Mouse (Mus musculus) activated CD4-positive, CD25-positive, alpha-beta regulatory T cell, adult 4 months (primary cell): ENCODE data around the gene Slc9a7. TPM values are rescaled to one million over a fixed set of nuclear protein-coding genes. Genes with fewer than 3 reads are reported as not detected.

Source experiments
- ATAC-seq: one replicate; pipeline ENCODE4 v1.8.0; 2017
- polyA plus RNA-seq, 2 experiments: library from polyadenylated mRNA; unstranded; fragments of 100-300 nt; shearing (Covaris generic); gene quantifications; one replicate each; pipeline ENCODE4 v1.2.1; 2017

The Slc9a7 gene
- polyA plus RNA-seq, 2 experiments from 2014 or later: 5.7 to 8.8 TPM

DNA sequence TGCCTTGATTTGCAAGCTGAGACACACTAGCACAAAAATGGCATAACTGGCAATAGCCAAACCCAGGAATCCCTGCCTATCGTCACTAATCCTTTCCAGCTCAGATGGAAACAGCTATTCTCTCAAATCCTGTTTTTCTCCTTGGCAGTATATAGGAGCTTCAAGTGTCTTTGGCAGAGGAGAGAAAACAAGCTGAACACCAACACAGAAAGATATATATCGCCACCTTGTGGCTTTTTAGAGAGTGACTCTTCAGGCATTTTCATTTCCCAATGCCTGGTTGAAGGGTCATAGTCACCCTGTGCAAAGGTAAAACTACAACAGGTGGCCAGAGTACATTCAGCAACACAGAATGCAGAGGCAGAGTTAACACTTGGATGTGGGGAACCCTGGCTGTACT lies 134.1 kb downstream of the Slc9a7 start:
- ATAC-seq: no peak

DNA sequence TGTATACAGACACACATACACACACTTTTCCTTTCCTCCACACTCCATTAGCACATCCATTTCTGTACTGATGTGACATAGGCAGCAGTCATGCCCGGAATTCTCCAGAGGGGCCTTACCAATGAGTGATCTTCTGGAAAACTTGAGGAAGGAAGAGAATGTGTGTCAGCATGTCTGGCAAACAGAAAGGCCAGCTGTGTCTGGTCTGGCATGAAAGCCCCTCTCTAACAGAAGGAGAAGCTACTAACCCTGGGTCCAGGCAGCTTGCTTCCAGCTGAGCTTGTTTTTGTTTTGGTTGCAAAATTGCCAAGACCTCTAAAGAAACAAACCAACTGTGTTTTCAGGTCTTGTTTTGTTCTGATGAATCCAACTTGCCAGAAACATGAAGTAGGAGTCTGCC lies 162.1 kb downstream of the Slc9a7 start:
- no peak for ATAC-seq

GRCm38 (mm10) chrX:20128951-20129350 lies 162.7 kb downstream of the Slc9a7 start:
- ATAC-seq: no peak

- no peak for ATAC-seq
These were observed 166.1 kb downstream of the Slc9a7 start for GRCm38 (mm10) chrX:20125481-20125880.

GRCm38 (mm10) chrX:20117717-20118116 lies 173.9 kb downstream of the Slc9a7 start:
- ATAC-seq: no peak

DNA sequence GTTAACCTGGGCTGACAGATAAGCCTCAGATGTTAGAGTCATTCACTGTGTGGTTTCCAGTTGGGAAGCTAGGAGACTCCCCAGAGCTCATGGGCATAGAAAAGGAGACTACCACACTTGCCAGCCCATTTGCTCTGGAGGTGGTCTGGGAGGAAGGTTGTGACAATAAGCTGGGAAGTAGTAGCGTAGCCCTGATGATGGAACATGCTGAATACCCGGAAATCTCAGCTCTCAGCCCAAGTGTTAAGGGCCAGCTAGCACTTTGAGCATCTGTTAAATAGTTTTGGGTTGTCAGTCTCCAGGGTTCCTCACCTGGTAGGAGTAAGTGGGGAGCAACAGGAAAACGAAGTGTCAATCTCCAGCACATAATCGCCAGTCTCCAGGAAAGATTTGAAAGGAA lies 221.4 kb downstream of the Slc9a7 start:
- no peak for ATAC-seq

GRCm38 (mm10) chrX:20066636-20067035 lies 225.0 kb downstream of the Slc9a7 start:
- ATAC-seq: no peak

DNA sequence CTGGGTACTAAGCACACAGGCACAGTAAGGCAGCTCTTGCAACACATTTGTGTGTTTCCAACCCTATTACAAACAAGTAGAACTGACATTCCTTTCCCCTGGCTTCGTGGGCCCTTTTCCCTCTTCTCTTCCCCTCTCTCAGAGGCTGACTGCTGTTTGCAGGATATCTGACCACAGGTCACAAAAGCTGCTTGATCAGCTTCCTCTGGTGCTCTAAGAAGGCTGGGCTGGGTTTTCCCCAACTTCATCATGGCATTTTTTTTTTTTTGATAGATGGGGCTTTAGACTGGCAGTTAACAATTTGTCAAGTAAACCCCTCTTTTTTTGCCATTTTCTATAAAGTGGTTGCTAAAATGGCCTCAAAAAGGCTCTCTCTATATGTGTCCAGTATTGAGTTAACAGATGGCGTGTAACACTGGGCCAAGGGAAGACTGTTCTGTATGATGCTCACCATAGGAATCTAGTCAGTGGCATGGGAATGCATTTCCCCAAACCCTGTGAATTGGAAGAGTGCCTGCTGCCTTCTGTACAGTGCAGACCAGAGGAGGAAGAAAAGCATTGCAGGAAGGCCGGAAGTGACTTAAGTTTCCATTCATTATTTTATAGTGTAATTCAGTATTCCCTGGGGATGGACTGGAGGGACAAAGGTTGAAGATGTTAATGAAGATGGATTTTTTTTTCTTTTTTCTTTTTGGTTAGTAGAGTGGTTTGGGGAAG lies 229.7 kb downstream of the Slc9a7 start:
- no peak for ATAC-seq

GRCm38 (mm10) chrX:20060769-20061315 lies 230.8 kb downstream of the Slc9a7 start:
- ATAC-seq: no peak

- no peak for ATAC-seq
These were observed 231.4 kb downstream of the Slc9a7 start for GRCm38 (mm10) chrX:20060096-20060768.

DNA sequence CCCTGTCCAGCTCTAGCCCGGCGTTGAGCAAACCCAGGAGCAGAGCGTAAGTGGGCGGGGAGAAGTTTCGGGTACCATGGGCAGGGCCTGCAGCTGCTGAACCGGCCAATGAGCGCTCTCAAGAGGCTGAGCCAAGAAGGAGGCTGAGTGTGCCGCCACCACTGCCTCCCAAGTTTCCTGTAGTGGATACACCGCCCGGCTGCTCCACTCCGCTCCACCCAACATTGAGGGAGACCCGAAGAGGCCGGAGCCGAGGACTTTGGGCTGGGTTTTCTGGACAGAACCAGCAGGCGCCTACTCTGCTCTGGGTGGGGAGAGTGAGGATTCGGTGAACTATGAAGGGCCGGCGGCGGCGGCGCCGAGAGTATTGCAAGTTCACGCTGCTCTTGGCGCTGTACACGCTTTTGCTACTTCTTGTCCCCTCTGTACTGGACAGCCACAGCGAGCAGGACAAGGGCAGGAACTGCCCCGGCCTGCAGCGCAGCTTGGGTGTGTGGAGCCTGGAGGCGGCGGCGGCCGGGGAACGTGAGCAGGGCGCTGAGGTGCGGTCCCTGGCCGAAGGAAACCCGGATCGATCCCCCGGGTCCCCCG lies 232.1 kb downstream of the Slc9a7 start, which contains the start of gene Chst7:
Chst7 (plus strand) TSS at position 180 of the 591 bp plus-strand sequence.
- no peak for ATAC-seq

Other genes starting within 250 kb of the Slc9a7 start
- under 1 TPM in 1 of 2 experiments, not detected in 1; 0.20 TPM for gene Chst7, start 232.2 kb downstream of the Slc9a7 start, polyA plus RNA-seq
- gene Rp2, start 72.7 kb upstream of the Slc9a7 start, polyA plus RNA-seq: 10 to 100 TPM; 11.0 to 12.5 TPM
- gene Jade3, start 133.9 kb upstream of the Slc9a7 start, polyA plus RNA-seq: 1 to 10 TPM in 1 of 2 experiments, under 1 TPM in 1; 0.97 to 1.9 TPM